In the genomic region with DNA sequence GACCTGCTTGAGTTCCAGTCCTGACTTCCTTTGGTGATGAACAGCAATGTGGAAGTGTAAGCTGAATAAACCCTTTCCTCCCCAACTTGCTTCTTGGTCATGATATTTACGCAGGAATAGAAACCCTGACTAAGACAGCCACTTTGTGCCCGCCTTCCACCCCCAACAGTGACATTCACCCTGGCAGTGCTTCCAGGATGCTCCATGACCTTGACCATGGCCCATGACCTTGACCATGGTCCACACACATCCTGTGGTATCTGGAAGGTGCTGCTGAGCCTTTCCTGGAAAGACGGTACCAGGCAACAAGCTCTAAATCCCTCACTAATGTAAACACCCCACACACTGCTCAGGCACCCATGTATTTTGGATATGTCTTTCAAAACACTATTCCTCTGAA, we compare ENCODE assay signal across 18 mouse cellular contexts.
"Had no signal": no experiment of that assay in that cellular context is flagged by ENCODE, and none has a peak within 500 bp of the region (broad histone marks: within the 10 kb centered on the region; RNA-seq: fewer than 3 reads in every experiment).

No protein-coding gene starts in this region.

- ATAC-seq: midbrain, embryonic 13.5 days; midbrain, embryonic 16.5 days had no signal

- H3K27me3 ChIP-seq: kidney, embryonic 15.5 days; limb, embryonic 12.5 days; limb, embryonic 15.5 days; midbrain, embryonic 13.5 days; neural tube, embryonic 13.5 days; stomach, embryonic 15.5 days had no signal

- H3K4me3 ChIP-seq: kidney, embryonic 15.5 days; limb, embryonic 12.5 days; limb, embryonic 15.5 days; midbrain, embryonic 10.5 days; midbrain, embryonic 13.5 days; myocyte; neural tube, embryonic 13.5 days; stomach, embryonic 15.5 days had no signal

- H3K4me1 ChIP-seq: midbrain, embryonic 10.5 days; midbrain, embryonic 13.5 days had no signal

- DNase-seq: kidney, adult 8-10 months; kidney, postnatal 10 days; kidney, postnatal 36 days; layer of hippocampus, postnatal 36 days; left cerebral cortex, postnatal 4 days; lung, embryonic 14.5 days; retina, postnatal 1 day; right cerebral cortex, postnatal 25 days had no signal

- H3K27ac ChIP-seq: kidney, embryonic 15.5 days; limb, embryonic 12.5 days; limb, embryonic 15.5 days; liver, embryonic 14.5 days; midbrain, embryonic 10.5 days; midbrain, embryonic 13.5 days; neural tube, embryonic 13.5 days; stomach, embryonic 15.5 days had no signal

- H3K9me3 ChIP-seq: kidney, embryonic 15.5 days; limb, embryonic 15.5 days; midbrain, embryonic 13.5 days; stomach, embryonic 15.5 days had no signal

- H3K36me3 ChIP-seq: midbrain, embryonic 13.5 days; neural tube, embryonic 13.5 days had no signal
